Mouse (Mus musculus): ENCODE data around the gene Ism1. TPM values are rescaled to one million over a fixed set of nuclear protein-coding genes. Genes with fewer than 3 reads are reported as not detected.

Gene Ism1
- 0.32 and 0.50 TPM in 2 replicates for polyA plus RNA-seq (2014; fragmentation: Nextera tagmentation; extraction: Ambion mirVana)

GRCm38 (mm10) chr2:139677809-139678274 is at the start of gene Ism1:
Gene Ism1, plus strand, starts transcription at chr2:139678178.
- Histone ChIP-seq H3K36me3 (ENCODE audit: control insufficient read depth, insufficient read depth, low read length) (no peaks in the 10 kb centered on the region), H3K27me3 (replicated peaks; ENCODE audit: control insufficient read depth, insufficient read depth, low read length) (peaks cover 21% of the 10 kb centered on the region), H3K4me1 (ENCODE audit: control insufficient read depth, insufficient read depth, low read length) (peaks cover 9% of the 10 kb centered on the region; the same call in 1 of the 2 replicates), H3K9me3 (replicated peaks; ENCODE audit: control insufficient read depth, low read length) (no peaks in the 10 kb centered on the region), H3K4me3 (ENCODE audit: low read depth, low read length) (peak within 1 kb of the TSS; percentile 63), H3K9ac (ENCODE audit: low read length) (peak within 1 kb of the TSS; percentile 75), H3K4me2 (ENCODE audit: low read length) (peak within 1 kb of the TSS; percentile 92), H3K27ac (ENCODE audit: low read depth, low read length) (0 out of 2 replicates have a peak within 1 kb of the TSS, but pooled peaks have one; percentile 24)
- WGBS = 0% methylated on average over 25 of the region's 39 CpGs
- DNase-seq (ENCODE audit: low spot score) = peak; percentile 41
- ATAC-seq = peak; percentile 69

DNA sequence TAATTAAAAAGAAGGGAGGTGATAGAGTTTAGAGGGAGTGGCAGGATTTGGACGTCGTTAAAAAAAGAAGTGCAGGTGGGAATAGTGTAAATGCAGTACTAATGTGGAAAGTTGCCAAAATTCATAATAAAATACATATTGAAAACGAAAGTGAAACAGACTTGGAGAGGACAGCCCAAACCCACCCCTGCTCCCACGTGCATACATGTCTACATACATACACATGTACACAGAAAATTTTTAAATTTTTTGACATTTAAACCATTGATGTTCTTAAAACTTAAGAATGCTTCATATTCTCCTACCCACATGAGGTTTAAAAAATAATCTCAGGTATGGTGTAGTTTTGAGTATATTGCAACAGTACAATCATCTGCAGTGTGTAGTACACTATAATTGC is 49.2 kb upstream of the Ism1 start:
- no peaks in the 10 kb centered on the region for H3K4me1 ChIP-seq (ENCODE audit: control insufficient read depth, insufficient read depth, low read length)
- 69% methylated on average over 4 of the region's 4 CpGs for WGBS
- H3K27me3 ChIP-seq (replicated peaks; ENCODE audit: control insufficient read depth, insufficient read depth, low read length) = no peaks in the 10 kb centered on the region
- H3K9me3 ChIP-seq (replicated peaks; ENCODE audit: control insufficient read depth, low read length) = no peaks in the 10 kb centered on the region
- ATAC-seq = no peak
- H3K4me2 ChIP-seq (ENCODE audit: low read length) = no peak overlapping the region
- no peak for DNase-seq (ENCODE audit: low spot score)
- H3K9ac ChIP-seq (ENCODE audit: low read length) = no peak overlapping the region
- H3K27ac ChIP-seq (ENCODE audit: low read depth, low read length) = no peak overlapping the region
- H3K36me3 ChIP-seq (ENCODE audit: control insufficient read depth, insufficient read depth, low read length) = no peaks in the 10 kb centered on the region
- no peak overlapping the region for H3K4me3 ChIP-seq (ENCODE audit: low read depth, low read length)

DNA sequence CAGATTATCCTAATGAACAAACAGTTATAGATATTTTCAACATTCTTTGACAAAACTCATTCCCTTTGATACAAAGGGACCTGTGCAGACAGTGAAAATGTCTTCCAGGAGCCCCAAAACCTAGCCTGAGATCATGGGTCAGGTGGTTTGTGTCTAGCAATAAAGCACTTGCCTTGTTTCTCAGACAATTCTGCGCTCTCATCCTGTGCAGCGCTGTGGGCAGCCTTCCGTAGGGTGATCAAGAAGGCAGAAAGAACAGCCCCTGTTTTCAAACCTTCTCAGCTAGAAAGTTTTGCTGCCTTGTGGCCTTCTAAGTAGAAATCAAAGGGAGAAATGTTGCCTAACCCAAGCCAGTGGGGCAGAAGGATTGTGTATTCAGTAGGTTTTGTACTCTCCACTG is 48.3 kb upstream of the Ism1 start:
- ATAC-seq (no peak), DNase-seq (ENCODE audit: low spot score) (no peak)
- 83% methylated on average over 3 of the region's 3 CpGs for WGBS
- Histone ChIP-seq H3K9me3 (replicated peaks; ENCODE audit: control insufficient read depth, low read length) (no peaks in the 10 kb centered on the region), H3K4me1 (ENCODE audit: control insufficient read depth, insufficient read depth, low read length) (no peaks in the 10 kb centered on the region), H3K4me2 (ENCODE audit: low read length) (no peak overlapping the region), H3K9ac (ENCODE audit: low read length) (no peak overlapping the region), H3K36me3 (ENCODE audit: control insufficient read depth, insufficient read depth, low read length) (no peaks in the 10 kb centered on the region), H3K27ac (ENCODE audit: low read depth, low read length) (no peak overlapping the region), H3K27me3 (replicated peaks; ENCODE audit: control insufficient read depth, insufficient read depth, low read length) (no peaks in the 10 kb centered on the region), H3K4me3 (ENCODE audit: low read depth, low read length) (no peak overlapping the region)

DNA sequence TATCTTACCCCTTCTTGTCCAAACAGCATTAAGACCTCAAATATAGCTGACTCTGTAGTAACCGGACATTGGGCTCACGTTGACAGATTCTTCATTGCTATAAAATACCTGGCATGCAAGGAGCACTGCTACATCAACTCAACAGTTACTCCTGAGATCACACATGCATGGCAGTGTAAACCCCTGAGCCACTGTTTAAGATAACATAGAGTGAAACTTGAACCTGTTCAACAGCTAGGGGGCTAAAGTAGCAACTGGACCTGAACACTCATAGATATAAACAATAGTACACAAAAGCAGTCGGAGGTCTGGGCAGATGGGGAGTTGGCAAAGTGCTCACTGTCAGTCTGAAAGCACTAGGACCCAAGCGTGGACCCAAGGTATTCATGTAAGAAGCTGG is 43.5 kb upstream of the Ism1 start:
- Histone ChIP-seq H3K4me2 (ENCODE audit: low read length) (no peak overlapping the region), H3K36me3 (ENCODE audit: control insufficient read depth, insufficient read depth, low read length) (no peaks in the 10 kb centered on the region), H3K27ac (ENCODE audit: low read depth, low read length) (no peak overlapping the region), H3K9me3 (replicated peaks; ENCODE audit: control insufficient read depth, low read length) (no peaks in the 10 kb centered on the region), H3K27me3 (replicated peaks; ENCODE audit: control insufficient read depth, insufficient read depth, low read length) (no peaks in the 10 kb centered on the region), H3K4me1 (ENCODE audit: control insufficient read depth, insufficient read depth, low read length) (no peaks in the 10 kb centered on the region), H3K4me3 (ENCODE audit: low read depth, low read length) (no peak overlapping the region), H3K9ac (ENCODE audit: low read length) (no peak overlapping the region)
- 87% methylated on average over 4 of the region's 4 CpGs for WGBS
- DNase-seq (ENCODE audit: low spot score) = no peak
- no peak for ATAC-seq

GRCm38 (mm10) chr2:139637861-139638260 is 40.1 kb upstream of the Ism1 start:
- 69% methylated on average over 2 of the region's 2 CpGs for WGBS
- no peak for DNase-seq (ENCODE audit: low spot score)
- no peaks in the 10 kb centered on the region for H3K4me1 ChIP-seq (ENCODE audit: control insufficient read depth, insufficient read depth, low read length)

GRCm38 (mm10) chr2:139641757-139642385 is 36.1 kb upstream of the Ism1 start:
- no peak for ATAC-seq

More at GRCm38 (mm10) chr2:139637861-139638260, 40.1 kb upstream of the Ism1 start:
- no peak for ATAC-seq
- H3K9me3 ChIP-seq (replicated peaks; ENCODE audit: control insufficient read depth, low read length) = no peaks in the 10 kb centered on the region
- no peak overlapping the region for H3K27ac ChIP-seq (ENCODE audit: low read depth, low read length)
- no peaks in the 10 kb centered on the region for H3K27me3 ChIP-seq (replicated peaks; ENCODE audit: control insufficient read depth, insufficient read depth, low read length)
- no peaks in the 10 kb centered on the region for H3K36me3 ChIP-seq (ENCODE audit: control insufficient read depth, insufficient read depth, low read length)
- no peak overlapping the region for H3K4me2 ChIP-seq (ENCODE audit: low read length)
- no peak overlapping the region for H3K9ac ChIP-seq (ENCODE audit: low read length)
- H3K4me3 ChIP-seq (ENCODE audit: low read depth, low read length) = no peak overlapping the region

DNA sequence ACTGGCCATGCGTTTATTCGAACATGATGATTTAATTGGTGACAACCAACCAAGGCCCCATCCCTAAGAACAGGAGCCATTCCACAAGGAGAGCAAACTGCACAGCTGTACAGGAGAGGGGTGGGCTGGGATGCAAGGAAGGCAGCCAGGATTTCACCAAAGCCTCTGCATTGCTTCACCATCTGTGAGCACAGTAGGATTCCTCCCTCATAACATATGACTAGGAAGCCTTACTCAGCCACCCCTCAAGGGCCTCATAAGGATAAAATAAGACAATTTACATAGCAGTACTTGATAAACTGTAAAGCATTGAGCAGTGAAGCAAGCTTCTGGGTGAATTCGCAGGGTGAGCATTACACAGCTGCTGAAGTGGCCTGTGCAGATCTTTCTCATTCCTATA is 28.5 kb upstream of the Ism1 start:
- Histone ChIP-seq H3K4me3 (ENCODE audit: low read depth, low read length) (no peak overlapping the region), H3K9ac (ENCODE audit: low read length) (no peak overlapping the region), H3K4me2 (ENCODE audit: low read length) (no peak overlapping the region), H3K4me1 (ENCODE audit: control insufficient read depth, insufficient read depth, low read length) (no peaks in the 10 kb centered on the region), H3K9me3 (replicated peaks; ENCODE audit: control insufficient read depth, low read length) (no peaks in the 10 kb centered on the region), H3K27ac (ENCODE audit: low read depth, low read length) (no peak overlapping the region), H3K36me3 (ENCODE audit: control insufficient read depth, insufficient read depth, low read length) (no peaks in the 10 kb centered on the region), H3K27me3 (replicated peaks; ENCODE audit: control insufficient read depth, insufficient read depth, low read length) (no peaks in the 10 kb centered on the region; the same call in none of the 2 replicates)
- 85% methylated on average over 3 of the region's 3 CpGs for WGBS
- ATAC-seq = no peak; the same call in 1 of the 2 replicates
- peak; percentile 6 for DNase-seq (ENCODE audit: low spot score)

More at GRCm38 (mm10) chr2:139641757-139642385, 36.1 kb upstream of the Ism1 start:
- 39% methylated on average over 7 of the region's 7 CpGs for WGBS
- Histone ChIP-seq H3K9ac (ENCODE audit: low read length) (no peak overlapping the region), H3K4me2 (ENCODE audit: low read length) (no peak overlapping the region), H3K4me1 (ENCODE audit: control insufficient read depth, insufficient read depth, low read length) (no peaks in the 10 kb centered on the region), H3K9me3 (replicated peaks; ENCODE audit: control insufficient read depth, low read length) (no peaks in the 10 kb centered on the region), H3K27ac (ENCODE audit: low read depth, low read length) (no peak overlapping the region), H3K27me3 (replicated peaks; ENCODE audit: control insufficient read depth, insufficient read depth, low read length) (no peaks in the 10 kb centered on the region), H3K4me3 (ENCODE audit: low read depth, low read length) (no peak overlapping the region), H3K36me3 (ENCODE audit: control insufficient read depth, insufficient read depth, low read length) (no peaks in the 10 kb centered on the region)
- DNase-seq (ENCODE audit: low spot score) = no peak

GRCm38 (mm10) chr2:139656750-139657149 is 21.2 kb upstream of the Ism1 start:
- Histone ChIP-seq H3K36me3 (ENCODE audit: control insufficient read depth, insufficient read depth, low read length) (no peaks in the 10 kb centered on the region), H3K9ac (ENCODE audit: low read length) (no peak overlapping the region), H3K9me3 (replicated peaks; ENCODE audit: control insufficient read depth, low read length) (no peaks in the 10 kb centered on the region), H3K27me3 (replicated peaks; ENCODE audit: control insufficient read depth, insufficient read depth, low read length) (peaks cover 13% of the 10 kb centered on the region), H3K27ac (ENCODE audit: low read depth, low read length) (no peak overlapping the region), H3K4me3 (ENCODE audit: low read depth, low read length) (no peak overlapping the region), H3K4me1 (ENCODE audit: control insufficient read depth, insufficient read depth, low read length) (no peaks in the 10 kb centered on the region), H3K4me2 (ENCODE audit: low read length) (no peak overlapping the region)
- DNase-seq (ENCODE audit: low spot score) (peak; percentile 42), ATAC-seq (peak; percentile 69)
- 21% methylated on average over 4 of the region's 4 CpGs for WGBS

DNA sequence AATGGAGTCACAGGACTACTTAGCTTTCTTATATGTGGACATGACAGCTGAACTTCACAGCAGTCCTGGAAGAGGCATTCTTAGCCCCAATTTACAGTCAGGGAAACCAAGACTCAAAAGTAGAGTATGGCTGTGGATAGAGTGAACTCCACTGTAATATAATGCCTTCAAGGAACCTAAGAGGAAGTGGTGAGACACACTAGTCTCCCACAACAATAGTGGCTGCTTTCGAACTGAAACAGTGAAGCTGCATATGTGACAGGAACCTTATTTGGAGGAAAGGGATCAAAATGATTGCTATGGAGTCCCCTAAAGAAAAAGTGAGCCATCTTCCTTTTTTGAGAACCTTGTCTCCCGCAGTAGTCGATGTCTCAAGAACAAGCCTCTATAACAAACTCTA is 6.1 kb upstream of the Ism1 start:
- Histone ChIP-seq H3K36me3 (ENCODE audit: control insufficient read depth, insufficient read depth, low read length) (no peaks in the 10 kb centered on the region), H3K27me3 (replicated peaks; ENCODE audit: control insufficient read depth, insufficient read depth, low read length) (0 out of 2 replicates have a peak, but pooled peaks cover 7% of the 10 kb centered on the region), H3K4me2 (ENCODE audit: low read length) (no peak overlapping the region), H3K4me3 (ENCODE audit: low read depth, low read length) (no peak overlapping the region), H3K4me1 (ENCODE audit: control insufficient read depth, insufficient read depth, low read length) (peaks cover 5% of the 10 kb centered on the region; the same call in 1 of the 2 replicates), H3K9ac (ENCODE audit: low read length) (no peak overlapping the region), H3K27ac (ENCODE audit: low read depth, low read length) (no peak overlapping the region), H3K9me3 (replicated peaks; ENCODE audit: control insufficient read depth, low read length) (no peaks in the 10 kb centered on the region)
- DNase-seq (ENCODE audit: low spot score) = no peak
- ATAC-seq = no peak
- 89% methylated on average over 3 of the region's 3 CpGs for WGBS

All from forebrain, embryonic 14.5 days (tissue).